In the genomic region with DNA sequence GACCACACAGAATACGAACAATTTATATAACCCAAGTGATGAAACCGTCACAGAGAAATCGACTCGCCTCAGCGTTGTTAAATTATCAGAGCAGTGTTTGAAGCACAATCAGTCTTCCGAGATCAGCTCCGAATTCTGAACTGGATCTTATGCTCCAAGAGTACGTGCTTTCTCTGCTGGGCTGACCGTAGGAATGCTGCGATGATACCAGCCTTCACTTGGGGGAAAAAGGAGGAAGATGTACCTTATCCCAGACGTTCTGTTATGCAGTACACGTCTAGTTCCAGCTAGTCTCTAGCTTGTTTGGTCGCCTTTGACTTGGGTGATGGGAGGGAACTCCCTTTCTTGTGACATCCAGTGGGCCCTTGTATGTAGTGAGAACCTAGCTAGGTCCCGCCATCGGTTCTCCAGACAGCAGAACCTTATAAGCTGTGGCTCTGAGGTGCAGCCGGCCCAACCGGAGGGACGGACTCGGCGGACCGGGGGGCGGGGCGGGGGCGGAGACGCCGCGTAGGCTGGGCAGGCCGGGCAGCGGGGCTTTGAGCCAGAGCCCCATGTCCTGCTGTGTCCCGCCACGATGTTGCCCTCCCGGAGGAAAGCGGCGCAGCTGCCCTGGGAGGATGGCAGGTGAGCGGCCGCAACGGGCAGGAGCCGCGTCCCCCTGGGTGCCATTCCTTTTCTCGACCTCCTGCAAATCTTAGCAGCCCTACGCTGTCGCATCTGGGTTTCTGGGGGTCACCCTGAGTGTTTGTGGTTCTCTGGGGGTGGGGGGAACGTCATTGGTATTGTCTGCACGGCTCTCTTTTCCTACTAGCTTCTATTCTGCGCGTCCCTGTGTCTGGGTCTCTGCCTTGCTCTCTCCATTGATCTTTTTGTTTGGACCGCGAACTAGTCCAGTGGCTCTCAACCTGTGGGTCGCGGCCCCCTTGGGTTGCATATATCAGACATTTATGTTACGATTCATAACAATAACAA, we compare ENCODE assay signal across 8 mouse cellular contexts. TPM values are rescaled to one million over a fixed set of nuclear protein-coding genes. Genes with fewer than 3 reads are reported as not detected.
DNase-seq lines count a peak whose midpoint lies in the region; ATAC-seq and TF ChIP-seq lines count a peak whose summit lies in the region.

TSS of gene B4galt7 (plus strand) at position 331 of the 975 bp plus-strand sequence.

- WGBS in forebrain, embryonic 14.5 days: 11% methylated on average over 50 of the region's 51 CpGs
- WGBS in large intestine, adult 2 months: 5% methylated on average over 51 of the region's 51 CpGs
- WGBS in liver, postnatal 0 days (ENCODE audit: insufficient replicate concordance): 8% methylated on average over 51 of the region's 51 CpGs
- WGBS in neural tube, embryonic 13.5 days: 8% methylated on average over 51 of the region's 51 CpGs

- dilution Hi-C loops in CH12.LX (cut with MboI; ENCODE audit: extremely low pct_ligation_motif_present, extremely low pct_unique_long_range_greater_than_20kb, low sequenced_read_pairs): no loop called here

- intact Hi-C loops in heart, postnatal 10 days (cut with DNase I): loop anchor here (1.0 kb wide), 1 partner anchor 128 kb away; no protein-coding TSS in a partner anchor

- ATAC-seq in forebrain, embryonic 14.5 days: peak; percentile 93
- peak; percentile 90 for ATAC-seq in liver, postnatal 0 days
- ATAC-seq in neural tube, embryonic 13.5 days (ENCODE audit: low read depth): peak; percentile 90

- no peak for TF ChIP-seq EP300 in CH12.LX (IDR thresholded peaks at IDR 0.05; ENCODE audit: low read length)
- TF ChIP-seq EP300 in liver, postnatal 0 days (IDR thresholded peaks at IDR 0.05; ENCODE audit: low read depth): no peak

- peak within 1 kb of the TSS; percentile 87 to 100 (median 89) for H3K4me3 ChIP-seq in CH12.LX (replicated peaks in 1 of 3; ENCODE audit: low read depth in 2 of 3, low read length in 2 of 3, poor library complexity in 1 of 3)
- H3K4me3 ChIP-seq in forebrain, embryonic 14.5 days (ENCODE audit: low read depth, low read length): peak within 1 kb of the TSS; percentile 87
- H3K4me3 ChIP-seq in liver, postnatal 0 days (ENCODE audit: low read depth, low read length): peak within 1 kb of the TSS; percentile 92
- H3K4me3 ChIP-seq in neural tube, embryonic 13.5 days: peak within 1 kb of the TSS; percentile 90
- peak within 1 kb of the TSS; percentile 100 for H3K4me3 ChIP-seq in testis, adult 2 months (ENCODE audit: control insufficient read depth, low read depth, low read length)

- TF ChIP-seq CTCF in CH12.LX (conservative IDR thresholded peaks at IDR 0.05 in 1 of 2, IDR thresholded peaks at IDR 0.05 in 1 of 2; ENCODE audit: low read depth in 2 of 2, low read length in 2 of 2): no peak
- TF ChIP-seq CTCF in liver, postnatal 0 days (IDR thresholded peaks at IDR 0.05; ENCODE audit: low read depth): no peak
- no peak for TF ChIP-seq CTCF in testis, adult 2 months (IDR thresholded peaks at IDR 0.05; ENCODE audit: control insufficient read depth, insufficient read depth, insufficient replicate concordance, low read depth, low read length)

- H3K4me1 ChIP-seq in CH12.LX (ENCODE audit: control insufficient read depth in 1 of 2, insufficient read depth in 2 of 2): peaks cover 3 to 25% of the 10 kb centered on the region in 2 experiments; a peak in 2 of 4 replicates
- peaks cover 7% of the 10 kb centered on the region; the same call in 1 of the 2 replicates for H3K4me1 ChIP-seq in forebrain, embryonic 14.5 days (ENCODE audit: control insufficient read depth, insufficient read depth, low read length)
- peaks cover 10% of the 10 kb centered on the region for H3K4me1 ChIP-seq in liver, postnatal 0 days (ENCODE audit: insufficient read depth)
- H3K4me1 ChIP-seq in neural tube, embryonic 13.5 days (replicated peaks): peaks cover 28% of the 10 kb centered on the region
- peaks cover 4% of the 10 kb centered on the region for H3K4me1 ChIP-seq in testis, adult 2 months (ENCODE audit: control insufficient read depth, insufficient read depth, low read length)

- peaks cover 6% of the 10 kb centered on the region for H3K79me2 ChIP-seq in CH12.LX (replicated peaks; ENCODE audit: control insufficient read depth, extremely low read depth, insufficient read depth, poor library complexity, severe bottlenecking)

- H3K36me3 ChIP-seq in CH12.LX (replicated peaks in 1 of 2; ENCODE audit: control insufficient read depth in 1 of 2, insufficient read depth in 1 of 2, low read length in 1 of 2): peaks cover 37 to 61% of the 10 kb centered on the region in 2 experiments
- H3K36me3 ChIP-seq in forebrain, embryonic 14.5 days (ENCODE audit: control insufficient read depth, insufficient read depth, low read length): peaks cover 46% of the 10 kb centered on the region
- peaks cover 34% of the 10 kb centered on the region for H3K36me3 ChIP-seq in liver, postnatal 0 days (replicated peaks; ENCODE audit: insufficient read depth, low read length)
- peaks cover 55% of the 10 kb centered on the region for H3K36me3 ChIP-seq in neural tube, embryonic 13.5 days
- peaks cover 2% of the 10 kb centered on the region; the same call in 1 of the 2 replicates for H3K36me3 ChIP-seq in testis, adult 2 months (ENCODE audit: control insufficient read depth, insufficient read depth, low read length)

- H3K4me2 ChIP-seq in CH12.LX (ENCODE audit: insufficient read depth, low read depth, poor library complexity, severe bottlenecking): peak within 1 kb of the TSS; percentile 81
- peak within 1 kb of the TSS; percentile 72 for H3K4me2 ChIP-seq in forebrain, embryonic 14.5 days (ENCODE audit: low read length)
- peak within 1 kb of the TSS; percentile 95 for H3K4me2 ChIP-seq in liver, postnatal 0 days (ENCODE audit: low read depth, low read length)
- H3K4me2 ChIP-seq in neural tube, embryonic 13.5 days: peak within 1 kb of the TSS; percentile 73

- in situ Hi-C loops in CH12.LX (cut with MboI; ENCODE audit: low pct_ligation_motif_present, low pct_unique_long_range_greater_than_20kb, low sequenced_read_pairs): loop anchor here (10.0 kb wide), 1 partner anchor 125 kb away; the partner anchor contains the start of gene Pcbd2

- TF ChIP-seq RAD21 in CH12.LX (IDR thresholded peaks at IDR 0.05; ENCODE audit: low read depth, low read length): no peak

- H3K9ac ChIP-seq in CH12.LX (ENCODE audit: insufficient read depth, low read depth): peak within 1 kb of the TSS; percentile 55
- H3K9ac ChIP-seq in forebrain, embryonic 14.5 days (ENCODE audit: low read length): peak within 1 kb of the TSS; percentile 89
- H3K9ac ChIP-seq in liver, postnatal 0 days (replicated peaks): peak within 1 kb of the TSS; percentile 93
- peak within 1 kb of the TSS; percentile 89 for H3K9ac ChIP-seq in neural tube, embryonic 13.5 days

- peak; percentile 64 for TF ChIP-seq POLR2A in CH12.LX (IDR thresholded peaks at IDR 0.05; ENCODE audit: low read depth, low read length)
- TF ChIP-seq POLR2A in testis, adult 2 months (IDR thresholded peaks at IDR 0.05; ENCODE audit: control insufficient read depth, low read depth, low read length): peak; percentile 55

- no peaks in the 10 kb centered on the region for H3K27me3 ChIP-seq in CH12.LX (replicated peaks)
- no peaks in the 10 kb centered on the region for H3K27me3 ChIP-seq in forebrain, embryonic 14.5 days (replicated peaks; ENCODE audit: control insufficient read depth, insufficient read depth, low read length)
- no peaks in the 10 kb centered on the region for H3K27me3 ChIP-seq in liver, postnatal 0 days (ENCODE audit: insufficient read depth, low read length)
- H3K27me3 ChIP-seq in neural tube, embryonic 13.5 days: no peaks in the 10 kb centered on the region
- H3K27me3 ChIP-seq in testis, adult 2 months (ENCODE audit: control insufficient read depth, insufficient read depth, low read length): no peaks in the 10 kb centered on the region

- DNase-seq in CH12.LX (ENCODE audit: extremely low read depth): peak; percentile 75
- DNase-seq in c-Kit-positive CD71-positive TER-119-positive erythroid progenitor cells, embryonic 14.5 days (ENCODE audit: low spot score): peak; percentile 71
- peak; percentile 77 for DNase-seq in forebrain, embryonic 14.5 days (ENCODE audit: low spot score)
- DNase-seq in heart, postnatal 10 days: peak; percentile 91 to 92
- no peak for DNase-seq in large intestine, adult 2 months (ENCODE audit: low read depth, low spot score)
- DNase-seq in liver, postnatal 0 days: peak; percentile 91

- no peaks in the 10 kb centered on the region for H3K9me3 ChIP-seq in CH12.LX (replicated peaks; ENCODE audit: low read length)
- H3K9me3 ChIP-seq in forebrain, embryonic 14.5 days (replicated peaks; ENCODE audit: control insufficient read depth, low read length): no peaks in the 10 kb centered on the region
- H3K9me3 ChIP-seq in liver, postnatal 0 days (ENCODE audit: low read length): no peaks in the 10 kb centered on the region
- H3K9me3 ChIP-seq in neural tube, embryonic 13.5 days: no peaks in the 10 kb centered on the region

- H3K27ac ChIP-seq in CH12.LX (ENCODE audit: insufficient read depth, low read depth): peak within 1 kb of the TSS; percentile 3; the same call in 1 of the 2 replicates
- H3K27ac ChIP-seq in forebrain, embryonic 14.5 days (ENCODE audit: low read depth, low read length): peak within 1 kb of the TSS; percentile 52; the same call in 1 of the 2 replicates
- peak within 1 kb of the TSS; percentile 69 for H3K27ac ChIP-seq in liver, postnatal 0 days (ENCODE audit: low read depth)
- H3K27ac ChIP-seq in neural tube, embryonic 13.5 days (replicated peaks): peak within 1 kb of the TSS; percentile 89
- peak within 1 kb of the TSS; percentile 87 for H3K27ac ChIP-seq in testis, adult 2 months (ENCODE audit: control insufficient read depth, insufficient read depth, low read depth, low read length)

TF ChIP-seq in CH12.LX, 34 proteins besides CTCF, POLR2A, EP300 and RAD21 (continues in another document):
- TF ChIP-seq USF2 (conservative IDR thresholded peaks at IDR 0.05; ENCODE audit: low read depth, low read length) (no peak), ZKSCAN1 (IDR thresholded peaks at IDR 0.05; ENCODE audit: borderline replicate concordance, low read depth, low read length) (no peak), NELFE (IDR thresholded peaks at IDR 0.05; ENCODE audit: low read depth, low read length) (peak; percentile 62; the same call in 1 of the 2 replicates), SIN3A (IDR thresholded peaks at IDR 0.05; ENCODE audit: low read length) (peak; percentile 92), GABPA (IDR thresholded peaks at IDR 0.05; ENCODE audit: insufficient replicate concordance, low read depth, low read length) (peak; percentile 55; the same call in 1 of the 2 replicates), RCOR1 (conservative IDR thresholded peaks at IDR 0.05; ENCODE audit: low read depth, low read length) (peak; percentile 61)

RNA-seq across cellular contexts. Expression of gene B4galt7, which starts in this region (rescaled TPM):
- total RNA-seq in CH12.LX (2012; rRNA removed) (10.3 and 11.7 TPM in 2 replicates), CH12.LX (2014; rRNA removed) (11.0 TPM in 2 replicates)
- 8.5 and 8.7 TPM in 2 replicates for polyA plus RNA-seq in CH12.LX (2012; ENCODE audit: insufficient read length, low read depth)
- polyA plus RNA-seq in forebrain, embryonic 14.5 days (2014; fragmentation: Nextera tagmentation; extraction: Ambion mirVana): 10.4 and 12.2 TPM in 2 replicates
- 10 to 100 TPM; 11.2 to 12.2 TPM for total RNA-seq in heart, postnatal 10 days (2021)
- 19.0 and 21.8 TPM in 2 replicates for polyA plus RNA-seq in large intestine, adult 2 months (2012; rRNA removed)
- polyA plus RNA-seq in liver, postnatal 0 days (2015; fragmentation: Nextera tagmentation; extraction: Ambion mirVana): 5.4 and 6.4 TPM in 2 replicates
- 44.3 and 48.1 TPM in 2 replicates for polyA plus RNA-seq in neural tube, embryonic 13.5 days (2015; fragmentation: Nextera tagmentation; extraction: Ambion mirVana)
- polyA plus RNA-seq in testis, adult 2 months (2012; rRNA removed): 13.0 and 15.6 TPM in 2 replicates

Comparison
In these comparisons a context has a peak if more than half of its experiments do, and no peak if none do; other contexts are left out.
1. H3K27ac ChIP-seq: peak in every context shown above with its lines; median percentile 89 in neural tube, embryonic 13.5 days; 87 in testis, adult 2 months; 69 in liver, postnatal 0 days; 52 in forebrain, embryonic 14.5 days; 3 in CH12.LX.